Mouse (Mus musculus): Measurements from ENCODE around the gene Resp18. TPM values are rescaled to one million over a fixed set of nuclear protein-coding genes. Genes with fewer than 3 reads are reported as not detected.

The Resp18 gene
- total RNA-seq (2023): not detected in 2 replicates

GRCm38 (mm10) chr1:75278228-75278627 is at the start of gene Resp18:
Resp18 (minus strand) TSS chr1:75278415.

GRCm38 (mm10) chr1:75317241-75318201 is 39.3 kb upstream of the Resp18 start, which contains the start of gene Dnpep:
Dnpep (minus strand) TSS chr1:75317990.

GRCm38 (mm10) chr1:75264091-75264880 is 13.9 kb downstream of the Resp18 start, which contains the start of gene Ptprn:
Ptprn (minus strand) TSS chr1:75264502.

GRCm38 (mm10) chr1:75236117-75237050 is 41.8 kb downstream of the Resp18 start, which contains the start of gene Dnajb2:
Dnajb2 (plus strand) TSS chr1:75236406.

GRCm38 (mm10) chr1:75231664-75232152 is 46.5 kb downstream of the Resp18 start, which contains the start of gene A630095N17Rik:
A630095N17Rik (minus strand) TSS chr1:75232102.

Other genes with a start within 250 kb of the Resp18 start
- 7.6 and 8.1 TPM in 2 replicates for gene Nhej1, start 153.2 kb downstream of the Resp18 start, total RNA-seq (2023)
- 0.66 and 1.6 TPM in 2 replicates for gene Slc23a3, start 144.5 kb downstream of the Resp18 start, total RNA-seq (2023)
- gene Cnppd1, start 135.7 kb downstream of the Resp18 start, total RNA-seq (2023): 93.3 and 112 TPM in 2 replicates
- 56.2 and 75.7 TPM in 2 replicates for gene Retreg2, start 135.6 kb downstream of the Resp18 start, total RNA-seq (2023)
- 49.3 and 60.3 TPM in 2 replicates for gene Zfand2b, start 109.8 kb downstream of the Resp18 start, total RNA-seq (2023)
- gene Abcb6, start 98.0 kb downstream of the Resp18 start, total RNA-seq (2023): 3.5 and 3.7 TPM in 2 replicates
- gene Ankzf1, start 86.3 kb downstream of the Resp18 start, total RNA-seq (2023): 13.6 and 14.8 TPM in 2 replicates
- 83.0 and 94.0 TPM in 2 replicates for gene Atg9a, start 86.2 kb downstream of the Resp18 start, total RNA-seq (2023)
- gene Glb1l, start 67.6 kb downstream of the Resp18 start, total RNA-seq (2023): 15.8 and 23.2 TPM in 2 replicates
- gene Stk16, start 67.6 kb downstream of the Resp18 start, total RNA-seq (2023): 115 and 135 TPM in 2 replicates
- 402 and 434 TPM in 2 replicates for gene Tuba4a, start 58.5 kb downstream of the Resp18 start, total RNA-seq (2023)
- gene A630095N17Rik, start 46.3 kb downstream of the Resp18 start, total RNA-seq (2023): not detected in 2 replicates
- 8.1 and 8.6 TPM in 2 replicates for gene Dnajb2, start 42.0 kb downstream of the Resp18 start, total RNA-seq (2023)
- not detected in 2 replicates for gene Ptprn, start 13.9 kb downstream of the Resp18 start, total RNA-seq (2023)
- 22.2 and 23.2 TPM in 2 replicates for gene Dnpep, start 39.6 kb upstream of the Resp18 start, total RNA-seq (2023)
- gene Des, start 81.9 kb upstream of the Resp18 start, total RNA-seq (2023): not detected in 2 replicates
- gene Speg, start 96.9 kb upstream of the Resp18 start, total RNA-seq (2023): 0.54 TPM in 1 of 2 replicates, not detected in the other
- gene Gmppa, start 157.5 kb upstream of the Resp18 start, total RNA-seq (2023): 31.5 and 33.7 TPM in 2 replicates
- not detected in 2 replicates for gene Asic4, start 172.0 kb upstream of the Resp18 start, total RNA-seq (2023)
- gene Chpf, start 200.9 kb upstream of the Resp18 start, total RNA-seq (2023): 0.43 and 1.5 TPM in 2 replicates
- gene Tmem198, start 201.1 kb upstream of the Resp18 start, total RNA-seq (2023): not detected in 2 replicates
- not detected in 2 replicates for gene Obsl1, start 228.0 kb upstream of the Resp18 start, total RNA-seq (2023)
- gene Inha, start 228.7 kb upstream of the Resp18 start, total RNA-seq (2023): not detected in 2 replicates
- 76.1 and 103 TPM in 2 replicates for gene Stk11ip, start 243.1 kb upstream of the Resp18 start, total RNA-seq (2023)